Comparison of ENCODE assay signal across 17 mouse cellular contexts in genomic region chr11:72011955-72012354, GRCm38 (mm10). TPM values are rescaled to one million over a fixed set of nuclear protein-coding genes. Genes with fewer than 3 reads are reported as not detected.
DNase-seq lines count a peak whose midpoint lies in the region; ATAC-seq and TF ChIP-seq lines count a peak whose summit lies in the region.
"Had no signal": no experiment of that assay in that cellular context is flagged by ENCODE, and none has a peak within 500 bp of the region (broad histone marks: within the 10 kb centered on the region; RNA-seq: fewer than 3 reads in every experiment).

No protein-coding gene starts in this region.

- TF ChIP-seq EP300 in liver, postnatal 0 days (IDR thresholded peaks at IDR 0.05; ENCODE audit: low read depth) = no peak

- H3K27me3 ChIP-seq in midbrain, embryonic 11.5 days (ENCODE audit: control insufficient read depth, insufficient read depth, low read length) = no peaks in the 10 kb centered on the region
- H3K27me3 ChIP-seq in liver, postnatal 0 days (ENCODE audit: insufficient read depth, low read length) = no peaks in the 10 kb centered on the region
- H3K27me3 ChIP-seq in intestine, embryonic 15.5 days (replicated peaks) = no peaks in the 10 kb centered on the region
- H3K27me3 ChIP-seq: embryonic facial prominence, embryonic 12.5 days; liver, embryonic 15.5 days; stomach, embryonic 15.5 days had no signal

- no peaks in the 10 kb centered on the region for H3K9me3 ChIP-seq in midbrain, embryonic 11.5 days (ENCODE audit: control insufficient read depth, low read length)
- no peaks in the 10 kb centered on the region for H3K9me3 ChIP-seq in liver, postnatal 0 days (ENCODE audit: low read length)
- no peaks in the 10 kb centered on the region for H3K9me3 ChIP-seq in intestine, embryonic 15.5 days
- H3K9me3 ChIP-seq: embryonic facial prominence, embryonic 12.5 days; liver, embryonic 15.5 days; stomach, embryonic 15.5 days had no signal

- H3K4me1 ChIP-seq in midbrain, embryonic 11.5 days (ENCODE audit: control insufficient read depth, insufficient read depth, low read length) = peaks cover 9% of the 10 kb centered on the region
- peaks cover 2% of the 10 kb centered on the region; the same call in 1 of the 2 replicates for H3K4me1 ChIP-seq in liver, postnatal 0 days (ENCODE audit: insufficient read depth)
- 0 out of 2 replicates have a peak, but pooled peaks cover 7% of the 10 kb centered on the region for H3K4me1 ChIP-seq in intestine, embryonic 15.5 days (replicated peaks)

- H3K9ac ChIP-seq in midbrain, embryonic 11.5 days (ENCODE audit: low read length) = no peak overlapping the region
- no peak overlapping the region for H3K9ac ChIP-seq in liver, postnatal 0 days (replicated peaks)
- no peak overlapping the region for H3K9ac ChIP-seq in intestine, embryonic 15.5 days
- H3K9ac ChIP-seq: embryonic facial prominence, embryonic 12.5 days; liver, embryonic 15.5 days; stomach, embryonic 15.5 days had no signal

- H3K4me3 ChIP-seq in layer of hippocampus, adult 2 months = no peak overlapping the region
- no peak overlapping the region for H3K4me3 ChIP-seq in midbrain, embryonic 11.5 days (ENCODE audit: low read depth, low read length)
- H3K4me3 ChIP-seq in liver, postnatal 0 days (ENCODE audit: low read depth, low read length) = no peak overlapping the region
- no peak overlapping the region for H3K4me3 ChIP-seq in intestine, embryonic 15.5 days (replicated peaks)
- H3K4me3 ChIP-seq: embryonic facial prominence, embryonic 12.5 days; liver, embryonic 15.5 days; stomach, embryonic 15.5 days had no signal

- no peak for ATAC-seq in midbrain, embryonic 11.5 days (ENCODE audit: low FRiP score)
- no peak for ATAC-seq in liver, postnatal 0 days
- ATAC-seq in intestine, embryonic 15.5 days = no peak
- ATAC-seq: intestine, embryonic 16.5 days had no signal

- TF ChIP-seq CTCF in layer of hippocampus, adult 2 months (conservative IDR thresholded peaks at IDR 0.05) = no peak
- TF ChIP-seq CTCF in liver, postnatal 0 days (IDR thresholded peaks at IDR 0.05; ENCODE audit: low read depth) = no peak

- WGBS in midbrain, embryonic 11.5 days = 68% methylated on average over 1 of the region's 1 CpGs
- 63% methylated on average over 1 of the region's 1 CpGs for WGBS in liver, postnatal 0 days (ENCODE audit: insufficient replicate concordance)
- 75% methylated on average over 1 of the region's 1 CpGs for WGBS in intestine, embryonic 15.5 days

- no peak overlapping the region; the same call in 1 of the 2 replicates for H3K4me2 ChIP-seq in midbrain, embryonic 11.5 days
- H3K4me2 ChIP-seq in liver, postnatal 0 days (ENCODE audit: low read depth, low read length) = no peak overlapping the region
- no peak overlapping the region for H3K4me2 ChIP-seq in intestine, embryonic 15.5 days (replicated peaks)
- H3K4me2 ChIP-seq: embryonic facial prominence, embryonic 12.5 days; liver, embryonic 15.5 days; stomach, embryonic 15.5 days had no signal

- no peaks in the 10 kb centered on the region for H3K36me3 ChIP-seq in midbrain, embryonic 11.5 days (ENCODE audit: control insufficient read depth, insufficient read depth, low read length)
- H3K36me3 ChIP-seq in liver, postnatal 0 days (replicated peaks; ENCODE audit: insufficient read depth, low read length) = no peaks in the 10 kb centered on the region
- H3K36me3 ChIP-seq in intestine, embryonic 15.5 days = no peaks in the 10 kb centered on the region
- H3K36me3 ChIP-seq: embryonic facial prominence, embryonic 12.5 days; liver, embryonic 15.5 days; stomach, embryonic 15.5 days had no signal

- H3K27ac ChIP-seq in layer of hippocampus, adult 2 months = peak overlapping the region; percentile 67; the same call in 1 of the 2 replicates
- 0 out of 2 replicates have a peak overlapping the region, but pooled peaks have one; percentile 33 for H3K27ac ChIP-seq in midbrain, embryonic 11.5 days (ENCODE audit: low read depth, low read length)
- H3K27ac ChIP-seq in liver, postnatal 0 days (ENCODE audit: low read depth) = no peak overlapping the region
- no peak overlapping the region for H3K27ac ChIP-seq in intestine, embryonic 15.5 days
- H3K27ac ChIP-seq: liver, embryonic 15.5 days; stomach, embryonic 15.5 days had no signal

- DNase-seq in layer of hippocampus, adult 2 months (ENCODE audit: low spot score in 2 of 2) = no peak
- no peak for DNase-seq in layer of hippocampus, postnatal 10 days (ENCODE audit: low spot score in 2 of 2)
- peak; percentile 53 for DNase-seq in gastrocnemius, postnatal 10 days
- no peak for DNase-seq in midbrain, embryonic 11.5 days (ENCODE audit: low spot score, missing footprints)
- no peak for DNase-seq in liver, postnatal 0 days
- no peak for DNase-seq in heart, adult 8-10 months (ENCODE audit: low spot score)
- DNase-seq: adrenal gland, adult 8-10 months; B cell, adult 2 months; heart, adult 11 months; kidney, postnatal 36 days; lung, postnatal 36 days; thymus, postnatal 36 days had no signal

RNA-seq across cellular contexts. Expression of gene Aipl1, which starts 25.4 kb away (rescaled TPM):
- total RNA-seq in layer of hippocampus, adult 2 months (2021) = not detected
- total RNA-seq in layer of hippocampus, postnatal 10 days (2021) = not detected
- total RNA-seq in gastrocnemius, postnatal 10 days (2021) = under 1 TPM; 0.16 to 0.23 TPM
- 0.15 and 0.44 TPM in 2 replicates for polyA plus RNA-seq in midbrain, embryonic 11.5 days (2014; fragmentation: Nextera tagmentation; extraction: Ambion mirVana)
- polyA plus RNA-seq in liver, postnatal 0 days (2015; fragmentation: Nextera tagmentation; extraction: Ambion mirVana) = 0.05 and 0.11 TPM in 2 replicates
- under 1 TPM in 1 of 4 experiments, not detected in 3; 0.13 TPM for total RNA-seq in heart, adult 8-10 months (2022)
- 0.19 and 0.34 TPM in 2 replicates for polyA plus RNA-seq in intestine, embryonic 15.5 days (2015; fragmentation: Nextera tagmentation; extraction: Ambion mirVana)
- total RNA-seq: adrenal gland, adult 8-10 months had no signal

RNA-seq across cellular contexts. Expression of gene Pimreg, which starts 29.9 kb away (rescaled TPM):
- total RNA-seq in layer of hippocampus, adult 2 months (2021) = under 1 TPM; 0.90 to 0.93 TPM
- 1 to 10 TPM; 3.6 to 3.7 TPM for total RNA-seq in layer of hippocampus, postnatal 10 days (2021)
- total RNA-seq in gastrocnemius, postnatal 10 days (2021) = 10 to 100 TPM in 1 of 2 experiments, 1 to 10 TPM in 1; 9.8 to 12.4 TPM
- 201 and 214 TPM in 2 replicates for polyA plus RNA-seq in midbrain, embryonic 11.5 days (2014; fragmentation: Nextera tagmentation; extraction: Ambion mirVana)
- polyA plus RNA-seq in liver, postnatal 0 days (2015; fragmentation: Nextera tagmentation; extraction: Ambion mirVana) = 7.0 and 7.4 TPM in 2 replicates
- 1 to 10 TPM in 1 of 4 experiments, under 1 TPM in 2, not detected in 1; 0.41 to 1.4 (median 0.65) TPM for total RNA-seq in heart, adult 8-10 months (2022)
- 75.4 and 81.8 TPM in 2 replicates for polyA plus RNA-seq in intestine, embryonic 15.5 days (2015; fragmentation: Nextera tagmentation; extraction: Ambion mirVana)

Comparison
In these comparisons a context has a peak if more than half of its experiments do, and no peak if none do; other contexts are left out.
1. H3K27ac ChIP-seq: peak in layer of hippocampus, adult 2 months (single experiment) and midbrain, embryonic 11.5 days (single experiment); none in liver, postnatal 0 days (single experiment) and intestine, embryonic 15.5 days (single experiment).